Mouse (Mus musculus) Patski (cell line): ENCODE data around the gene Rassf5. TPM values are rescaled to one million over a fixed set of nuclear protein-coding genes. Genes with fewer than 3 reads are reported as not detected.

Experiments
- ATAC-seq: fragments of 100-300 bp; one replicate; pipeline ENCODE4 v1.8.0; 2021
- CTCF ChIA-PET: fragments of 350-600 bp; sonication (Branson Sonifier 250); formaldehyde crosslinking; loops from one replicate; lab custom pipeline; 2022; ENCODE audit warnings: inconsistent platforms; lab: Charles Lee
- POLR2A ChIA-PET: fragments of 350-600 bp; sonication (Branson Sonifier 250); formaldehyde crosslinking; loops from one replicate; lab custom pipeline; 2022; ENCODE audit warnings: antibody characterized with exemption, inconsistent platforms; lab: Charles Lee
- DNase-seq: peaks from one replicate; pipeline ENCODE4 v3.0.0-alpha.2; 2011; ENCODE audit warnings: low read depth, low spot score
- H3K27me3 ChIP-seq: fragments of 371-371 bp; one replicate; pipeline ENCODE4 v1.5.1; 2021
- CTCF ChIP-seq: fragments of 100-300 bp; IDR thresholded peaks from one replicate; pipeline ENCODE4 v1.5.1; 2021
- in situ Hi-C: fragments of 300-500 bp; cut with MboI; formaldehyde crosslinking; loops from 3 replicates; pipeline ENCODE4 v1.11.1; 2018; ENCODE audit warnings: low pct_unique_long_range_greater_than_20kb, mixed read lengths
- polyA plus RNA-seq: library from polyadenylated mRNA; unstranded; gene quantifications from one replicate; pipeline ENCODE4 v1.2.3, GENCODE M21; 2021

Gene Rassf5
- polyA plus RNA-seq, 1 experiment from 2014 or later, result 9.5 TPM

DNA sequence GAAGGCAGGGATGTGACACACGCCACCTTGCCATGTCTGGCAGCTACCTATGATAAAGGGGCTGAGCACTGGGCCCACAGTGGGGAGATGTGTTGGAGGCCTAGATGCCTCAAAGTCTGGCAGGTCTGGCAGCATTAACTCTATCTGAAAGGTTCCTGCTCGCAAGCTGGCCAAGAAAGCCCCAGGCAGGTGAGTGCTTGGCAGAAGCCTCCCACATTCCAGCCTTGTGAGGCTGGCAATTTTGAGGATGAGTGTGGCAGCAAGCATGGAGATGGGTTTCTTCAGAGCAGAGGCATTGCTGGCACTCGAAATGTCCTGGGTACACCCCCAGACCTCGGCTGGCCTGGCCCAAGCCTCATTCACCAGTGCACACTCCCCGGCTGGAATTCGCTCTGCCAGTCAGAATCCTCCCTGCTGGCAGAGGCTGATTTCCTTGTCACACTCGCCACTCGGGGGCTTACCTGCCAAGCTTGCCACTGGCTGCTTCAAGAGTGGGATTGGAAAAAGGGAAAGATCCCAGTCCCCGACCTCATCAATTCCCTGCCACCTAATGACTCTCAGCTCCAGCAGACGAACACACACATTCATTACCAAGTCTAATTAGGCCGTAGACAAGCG lies 5.4 kb downstream of the Rassf5 start:
- ATAC-seq (peak; percentile 15), DNase-seq (no peak)
- CTCF ChIA-PET, result interaction anchor here (0.8 to 1.5 kb wide), 6 partner anchors 12 to 124 kb away, joined by 3 read pairs; no protein-coding TSS in a partner anchor
- H3K27me3 ChIP-seq, result no peaks in the 10 kb centered on the region
- in situ Hi-C loops, result no loop called here
- POLR2A ChIA-PET, result interaction anchor here (0.6 to 0.9 kb wide), 2 partner anchors 26 to 121 kb away, joined by 3 read pairs; no protein-coding TSS in a partner anchor
- TF ChIP-seq CTCF, result no peak

GRCm38 (mm10) chr1:131238931-131239381 lies 6.1 kb downstream of the Rassf5 start:
- in situ Hi-C loops, result no loop called here
- peak; percentile 82 for DNase-seq

GRCm38 (mm10) chr1:131236077-131236476 lies 9.0 kb downstream of the Rassf5 start:
- in situ Hi-C loops, result no loop called here
- DNase-seq, result no peak
- no peak for TF ChIP-seq CTCF
- CTCF ChIA-PET, result interaction anchor here (1.1 to 2.7 kb wide), 2 partner anchors 10 to 11 kb away, joined by 4 to 11 read pairs; partner anchors contain the start of gene Rassf5
- POLR2A ChIA-PET, result no interaction called here
- H3K27me3 ChIP-seq, result no peaks in the 10 kb centered on the region
- ATAC-seq, result no peak

More at GRCm38 (mm10) chr1:131238931-131239381, 6.1 kb downstream of the Rassf5 start:
- no peaks in the 10 kb centered on the region for H3K27me3 ChIP-seq
- ChIA-PET POLR2A (interaction anchor here (0.6 to 1.6 kb wide), 3 partner anchors 18 to 501 kb away, joined by 3 to 9 read pairs (median 3); no protein-coding TSS in a partner anchor), CTCF (interaction anchor here (0.8 to 1.5 kb wide), 5 partner anchors 13 to 45 kb away, joined by 3 read pairs; no protein-coding TSS in a partner anchor)
- no peak for TF ChIP-seq CTCF
- ATAC-seq, result peak; percentile 81

DNA sequence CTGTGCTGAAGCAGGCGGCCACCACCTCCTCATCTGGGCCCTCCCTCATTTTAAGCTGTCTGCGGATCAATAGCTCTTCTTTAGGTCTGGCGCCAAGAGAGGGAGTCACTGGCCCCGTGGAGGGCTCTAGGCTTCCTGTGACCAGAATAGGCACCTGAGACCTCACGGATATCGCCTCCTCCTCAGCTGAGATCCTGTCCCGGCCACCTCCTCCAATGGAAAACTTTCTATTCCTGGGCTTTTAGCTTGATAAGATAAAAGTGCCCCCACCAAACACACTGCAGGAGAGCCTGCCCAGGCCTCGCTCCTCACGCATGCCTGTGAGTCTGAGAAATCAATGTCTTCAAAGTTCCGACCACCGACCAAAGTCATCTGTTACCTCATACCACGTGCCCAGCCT lies 11.5 kb downstream of the Rassf5 start:
- DNase-seq (no peak), ATAC-seq (no peak)
- in situ Hi-C loops, result no loop called here
- CTCF ChIA-PET, result interaction anchor here (0.5 to 2.7 kb wide), 4 partner anchors 9 to 62 kb away, joined by 3 to 11 read pairs (median 6); no protein-coding TSS in a partner anchor
- POLR2A ChIA-PET, result interaction anchor here (0.5 to 1.7 kb wide), 2 partner anchors 11 to 98 kb away, joined by 3 to 4 read pairs; partner anchors contain the start of gene Rassf5
- TF ChIP-seq CTCF, result no peak
- H3K27me3 ChIP-seq, result no peaks in the 10 kb centered on the region

DNA sequence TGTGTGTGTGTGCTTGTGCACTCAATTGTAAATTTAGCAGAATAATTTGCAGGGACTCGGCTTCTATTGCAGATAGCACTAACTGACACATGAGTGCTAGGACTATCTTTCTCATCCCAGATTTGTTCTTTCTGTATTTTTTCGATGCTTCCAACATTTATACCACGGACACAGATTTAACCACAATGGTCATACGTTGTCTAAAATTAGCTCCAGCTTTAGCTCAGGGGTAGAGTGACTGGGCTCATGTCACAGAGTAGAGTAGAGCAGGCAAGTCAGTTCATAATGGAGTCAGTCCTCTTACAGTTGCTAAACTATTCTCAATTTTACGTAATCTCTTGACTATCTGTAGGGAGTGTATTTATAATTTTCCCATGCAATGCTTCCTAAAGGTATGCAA lies 16.4 kb downstream of the Rassf5 start:
- no peak for DNase-seq
- in situ Hi-C loops, result no loop called here
- no peaks in the 10 kb centered on the region for H3K27me3 ChIP-seq
- no peak for TF ChIP-seq CTCF
- ChIA-PET CTCF (interaction anchor here (1.3 kb wide), 1 partner anchor 9 kb away, joined by 4 read pairs; no protein-coding TSS in a partner anchor), POLR2A (no interaction called here)
- ATAC-seq, result no peak

- ChIA-PET POLR2A (no interaction called here), CTCF (interaction anchor here (1.2 to 1.3 kb wide), 2 partner anchors 10 to 46 kb away, joined by 4 to 6 read pairs; no protein-coding TSS in a partner anchor)
- DNase-seq (no peak), ATAC-seq (no peak)
- H3K27me3 ChIP-seq, result no peaks in the 10 kb centered on the region
- TF ChIP-seq CTCF, result no peak
- in situ Hi-C loops, result no loop called here
Measured at GRCm38 (mm10) chr1:131228225-131228624, 16.8 kb downstream of the Rassf5 start.

GRCm38 (mm10) chr1:131224848-131225471 lies 20.1 kb downstream of the Rassf5 start:
- ChIA-PET CTCF (interaction anchor here (1.0 to 1.7 kb wide), 4 partner anchors 10 to 43 kb away, joined by 3 to 11 read pairs (median 4); no protein-coding TSS in a partner anchor), POLR2A (interaction anchor here (0.7 kb wide), 2 partner anchors 10 to 65 kb away, joined by 3 read pairs; no protein-coding TSS in a partner anchor)
- ATAC-seq (peak; percentile 77), DNase-seq (no peak)
- no peak for TF ChIP-seq CTCF
- H3K27me3 ChIP-seq, result no peaks in the 10 kb centered on the region
- in situ Hi-C loops, result no loop called here

DNA sequence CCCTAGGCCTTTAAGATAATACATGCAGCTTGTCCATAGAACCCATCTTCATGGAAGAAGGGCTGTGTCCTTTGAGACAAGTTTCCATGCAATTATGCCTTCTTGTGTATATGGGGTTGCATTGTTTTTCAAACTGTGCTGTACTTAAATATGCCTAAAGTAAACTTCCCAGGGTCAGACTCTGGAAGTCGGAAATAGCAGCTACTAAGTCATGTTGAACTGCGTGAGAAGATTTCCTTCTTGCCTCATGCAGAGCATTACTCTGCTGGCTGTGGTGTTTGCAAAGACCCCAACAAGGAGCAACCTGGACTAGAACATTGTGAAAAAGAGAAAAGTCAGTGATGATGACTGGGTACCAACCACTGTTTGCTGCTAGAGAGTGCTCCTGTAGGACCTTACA lies 21.7 kb downstream of the Rassf5 start:
- ChIA-PET POLR2A (no interaction called here), CTCF (interaction anchor here (1.0 to 3.1 kb wide), 2 partner anchors 12 to 16 kb away, joined by 3 to 18 read pairs; no protein-coding TSS in a partner anchor)
- DNase-seq (no peak), ATAC-seq (no peak)
- in situ Hi-C loops, result no loop called here
- TF ChIP-seq CTCF, result no peak
- no peaks in the 10 kb centered on the region for H3K27me3 ChIP-seq

GRCm38 (mm10) chr1:131221822-131222590 lies 23.1 kb downstream of the Rassf5 start:
- no peaks in the 10 kb centered on the region for H3K27me3 ChIP-seq
- POLR2A ChIA-PET, result interaction anchor here (1.2 kb wide), 1 partner anchor 24 kb away, joined by 3 read pairs; the partner anchor contains the start of gene Rassf5
- ATAC-seq (no peak), DNase-seq (no peak)
- TF ChIP-seq CTCF, result no peak
- CTCF ChIA-PET, result interaction anchor here (1.0 to 3.1 kb wide), 4 partner anchors 11 to 24 kb away, joined by 3 to 18 read pairs (median 10); partner anchors contain the start of gene Rassf5
- in situ Hi-C loops, result no loop called here
